Mouse (Mus musculus) midbrain, embryonic 10.5 days (tissue): ENCODE measurements at regions not wholly inside any gene's neighbourhood (a gene's known extent, or its start where the extent isn't known, plus 50 kb on each side); places are given as distances from the start of the nearest gene placed in this dataset.
"Not testable (repeated sequence)": the region's sequence is repeated elsewhere in the genome, so short reads cannot be mapped to it uniquely, and the experiment has no call there.

Source experiments
- DNase-seq: peaks from one replicate; pipeline ENCODE4 v3.0.0-alpha.2; 2017; ENCODE audit warnings: low spot score
- H3K27ac ChIP-seq: fragments of 300-500 bp; sonication (generic); replicated peaks from 2 replicates; pipeline ENCODE4 v1.5.1; 2016; ENCODE audit warnings: mild to moderate bottlenecking
- H3K27me3 ChIP-seq: fragments of 300-500 bp; sonication (generic); 2 replicates; pipeline ENCODE4 v1.6.1; 2016; ENCODE audit warnings: low read depth, mild to moderate bottlenecking; ENCODE audit not compliant: poor library complexity, severe bottlenecking
- H3K36me3 ChIP-seq: fragments of 300-500 bp; sonication (generic); 2 replicates; pipeline ENCODE4 v1.6.1; 2016; ENCODE audit warnings: mild to moderate bottlenecking, moderate library complexity
- H3K4me1 ChIP-seq: fragments of 300-500 bp; sonication (generic); 2 replicates; pipeline ENCODE4 v1.6.1; 2016
- H3K4me3 ChIP-seq: fragments of 300-500 bp; sonication (generic); 2 replicates; pipeline ENCODE4 v1.5.1; 2016; ENCODE audit warnings: mild to moderate bottlenecking, moderate library complexity
- H3K9me3 ChIP-seq: fragments of 300-500 bp; sonication (generic); replicated peaks from 2 replicates; pipeline ENCODE4 v1.6.1; 2016; ENCODE audit warnings: mild to moderate bottlenecking
- WGBS: fragments of 180-500 bp; shearing (Covaris S2); methylation state at CpG from one replicate; pipeline ENCODE4 v1.1.7; 2016; 5-methylcytosine and 5-hydroxymethylcytosine counted together

DNA sequence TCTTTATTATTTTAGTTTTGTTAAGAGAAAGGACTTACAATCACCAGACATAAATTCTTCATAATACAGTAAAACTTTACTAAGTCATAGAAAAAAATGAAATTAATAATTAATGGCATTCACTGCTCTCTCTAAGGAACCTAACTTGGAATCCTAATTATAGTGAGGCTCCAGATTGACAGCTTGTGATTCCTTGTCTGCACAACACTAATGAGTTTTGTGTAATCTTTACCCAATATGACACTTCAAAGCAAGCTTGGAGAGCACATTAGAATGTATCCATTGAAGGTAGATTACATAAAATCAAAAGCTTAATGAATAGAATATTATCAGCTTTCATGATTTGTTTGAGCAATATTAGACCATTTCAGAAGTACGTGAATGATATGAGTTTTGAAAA lies 1914.7 kb downstream of the Efna5 start:
- Histone ChIP-seq H3K9me3 (no peaks in the 10 kb centered on the region), H3K36me3 (no peaks in the 10 kb centered on the region), H3K27me3 (no peaks in the 10 kb centered on the region), H3K4me1 (no peaks in the 10 kb centered on the region), H3K4me3 (no peak overlapping the region), H3K27ac (no peak overlapping the region)
- no peak for DNase-seq
- 86% methylated on average over 1 of the region's 1 CpGs for WGBS

DNA sequence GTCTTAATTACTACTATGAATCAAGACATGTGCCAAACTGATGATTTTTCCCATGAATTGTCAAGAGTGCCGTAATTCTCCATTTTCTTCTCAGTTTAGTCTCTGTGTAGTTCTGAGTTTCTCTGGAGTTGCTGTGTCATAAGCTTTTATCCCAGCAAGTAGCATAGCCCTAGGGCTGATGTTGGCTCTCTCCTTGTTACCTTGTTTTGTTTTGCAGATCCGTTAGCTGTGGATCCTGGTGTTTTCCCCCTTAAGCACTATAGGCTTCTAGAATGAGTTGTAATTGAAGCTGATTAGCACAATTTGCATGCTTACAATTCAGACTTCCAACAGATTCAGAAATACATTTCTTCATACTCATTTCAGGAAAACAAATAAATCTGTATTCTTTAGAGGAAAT lies 1915.5 kb downstream of the Efna5 start:
- H3K4me1 ChIP-seq: no peaks in the 10 kb centered on the region
- no peak overlapping the region for H3K27ac ChIP-seq
- DNase-seq: no peak
- no peaks in the 10 kb centered on the region for H3K36me3 ChIP-seq
- no peaks in the 10 kb centered on the region for H3K9me3 ChIP-seq
- WGBS: 57% methylated on average over 2 of the region's 2 CpGs
- no peaks in the 10 kb centered on the region for H3K27me3 ChIP-seq
- no peak overlapping the region for H3K4me3 ChIP-seq

DNA sequence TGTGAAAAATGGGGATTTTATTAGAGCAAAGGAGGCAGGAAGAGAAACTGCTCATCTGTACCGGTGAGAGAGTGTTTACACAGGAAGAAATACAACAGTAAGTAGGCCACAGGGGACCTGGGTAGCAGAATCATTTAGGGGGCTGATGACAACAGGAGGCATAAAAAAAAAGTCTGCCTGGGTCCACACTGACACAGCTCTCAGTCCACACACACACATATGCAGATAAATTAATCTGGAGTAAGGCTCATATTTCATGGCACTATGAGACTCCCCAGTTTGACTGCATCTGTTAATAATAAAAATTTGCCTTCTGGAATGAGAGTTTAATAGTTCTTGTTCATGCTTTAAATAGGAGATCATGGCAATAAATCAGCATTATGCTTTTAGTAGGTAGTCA lies 1929.7 kb downstream of the Efna5 start:
- no peak overlapping the region for H3K4me3 ChIP-seq
- WGBS: 67% methylated on average over 1 of the region's 1 CpGs
- H3K27me3 ChIP-seq: no peaks in the 10 kb centered on the region
- no peak for DNase-seq
- no peaks in the 10 kb centered on the region for H3K9me3 ChIP-seq
- H3K4me1 ChIP-seq: no peaks in the 10 kb centered on the region
- H3K36me3 ChIP-seq: no peaks in the 10 kb centered on the region
- H3K27ac ChIP-seq: no peak overlapping the region

DNA sequence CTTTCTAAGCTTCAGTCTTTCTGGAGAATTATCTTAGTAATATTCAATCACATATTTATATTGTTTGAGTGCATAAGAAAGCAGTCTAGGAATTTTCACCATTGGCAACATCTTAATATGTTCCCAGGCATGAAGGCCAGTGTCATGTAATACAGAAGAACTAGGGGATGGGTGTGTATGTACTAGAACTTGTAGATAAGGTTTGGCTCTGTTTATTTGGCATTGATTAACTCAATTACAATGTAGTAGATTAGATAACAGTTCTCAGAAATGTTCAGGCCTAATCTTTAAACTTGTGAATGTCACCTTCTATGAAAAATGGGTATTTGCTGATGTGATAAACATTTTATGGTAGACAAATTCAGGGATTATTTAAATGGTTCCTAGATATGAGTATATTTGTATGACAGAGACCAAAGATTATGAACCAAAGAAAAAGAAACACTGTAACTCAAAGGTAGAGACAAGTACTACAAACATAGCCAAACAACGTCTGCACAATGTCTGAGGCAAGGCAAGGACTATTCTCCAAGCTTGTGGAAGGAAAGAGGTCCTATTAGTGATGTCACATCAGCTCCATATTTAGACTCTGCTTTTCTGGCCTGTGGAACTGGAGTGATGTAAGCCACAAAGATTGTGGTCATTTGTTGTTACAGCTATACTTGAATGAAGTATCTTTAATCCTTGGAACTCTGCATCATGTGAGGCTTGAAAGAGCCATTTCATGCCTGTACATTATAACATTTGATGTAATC lies 1924.8 kb upstream of the Nudt12 start:
- DNase-seq: no peak
- WGBS: 78% methylated on average over 1 of the region's 1 CpGs
- Histone ChIP-seq H3K4me1 (no peaks in the 10 kb centered on the region), H3K9me3 (no peaks in the 10 kb centered on the region), H3K27ac (no peak overlapping the region), H3K27me3 (no peaks in the 10 kb centered on the region), H3K4me3 (no peak overlapping the region), H3K36me3 (no peaks in the 10 kb centered on the region)

DNA sequence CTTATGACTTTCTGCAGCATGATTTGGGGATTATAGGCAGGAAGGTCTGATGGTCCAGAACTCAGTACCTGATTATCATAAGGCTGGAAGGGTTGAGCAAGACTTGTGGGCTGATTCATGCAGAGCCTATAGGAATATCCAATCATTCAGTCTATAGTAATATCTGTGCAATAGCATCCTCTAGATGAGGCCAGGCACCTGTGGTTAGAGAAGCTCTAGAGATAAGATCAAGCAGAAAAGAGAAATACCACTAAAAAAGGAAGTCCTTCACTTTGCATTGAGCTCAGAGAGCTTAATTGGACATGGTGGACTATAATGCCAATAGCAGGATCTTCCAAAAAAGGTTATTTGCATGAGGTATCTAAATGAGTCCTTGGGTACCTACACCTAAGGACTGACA lies 1921.1 kb upstream of the Nudt12 start:
- Histone ChIP-seq H3K4me3 (no peak overlapping the region), H3K9me3 (no peaks in the 10 kb centered on the region), H3K27ac (no peak overlapping the region), H3K27me3 (no peaks in the 10 kb centered on the region), H3K36me3 (no peaks in the 10 kb centered on the region), H3K4me1 (no peaks in the 10 kb centered on the region)
- DNase-seq: no peak

DNA sequence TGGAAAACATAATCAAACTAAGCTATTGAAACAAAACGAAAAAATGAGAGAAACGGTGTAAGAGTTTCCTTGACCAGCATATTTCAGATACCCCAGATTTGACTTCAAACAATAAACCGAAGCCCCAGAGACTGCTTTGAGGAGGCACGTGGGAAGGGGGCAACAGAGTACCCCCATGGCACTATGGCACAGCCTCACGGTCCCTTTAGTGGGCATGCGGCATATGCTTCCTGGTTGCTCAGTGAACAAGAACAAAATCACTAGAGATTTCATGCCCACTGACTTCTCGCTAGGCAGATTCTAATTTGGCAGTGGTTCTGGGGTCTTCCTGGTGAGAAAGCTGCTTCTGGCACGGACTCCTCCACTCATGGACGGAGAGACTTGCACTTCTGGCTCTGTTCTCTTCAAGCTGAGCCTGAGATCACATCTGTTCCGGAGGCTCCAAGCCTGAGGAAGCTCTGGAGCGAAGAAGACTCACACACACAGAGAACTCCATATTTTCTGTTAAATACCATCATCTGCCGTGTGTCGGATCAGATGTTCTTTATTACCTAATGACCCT lies 1912.7 kb upstream of the Nudt12 start:
- DNase-seq: no peak
- Histone ChIP-seq H3K4me1 (no peaks in the 10 kb centered on the region), H3K27ac (no peak overlapping the region), H3K36me3 (no peaks in the 10 kb centered on the region), H3K27me3 (no peaks in the 10 kb centered on the region), H3K4me3 (no peak overlapping the region), H3K9me3 (no peaks in the 10 kb centered on the region)
- WGBS: 90% methylated on average over 13 of the region's 13 CpGs

DNA sequence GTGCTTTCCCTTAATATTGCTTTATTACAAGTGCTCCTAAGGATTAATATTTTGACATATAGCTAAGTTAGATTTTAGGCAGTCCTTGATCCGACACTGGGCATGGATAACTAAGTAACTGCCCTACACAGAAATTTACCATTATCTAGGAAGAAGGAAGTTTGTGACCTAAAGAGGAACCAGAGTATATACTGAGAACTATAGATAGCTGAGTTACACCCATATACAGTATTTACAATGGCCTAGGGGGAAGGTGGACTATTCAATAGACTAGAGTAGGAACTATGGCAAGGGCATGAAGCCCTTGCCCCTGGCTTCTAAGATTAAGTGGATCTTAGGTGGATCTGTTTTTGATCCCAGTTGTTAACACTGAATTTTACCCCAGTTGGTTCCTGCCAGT lies 1869.5 kb upstream of the Nudt12 start:
- DNase-seq, H3K36me3 ChIP-seq, H3K27me3 ChIP-seq, H3K4me3 ChIP-seq, H3K4me1 ChIP-seq, H3K27ac ChIP-seq, H3K9me3 ChIP-seq: not testable (repeated sequence)
- WGBS: 96% methylated on average over 1 of the region's 1 CpGs

DNA sequence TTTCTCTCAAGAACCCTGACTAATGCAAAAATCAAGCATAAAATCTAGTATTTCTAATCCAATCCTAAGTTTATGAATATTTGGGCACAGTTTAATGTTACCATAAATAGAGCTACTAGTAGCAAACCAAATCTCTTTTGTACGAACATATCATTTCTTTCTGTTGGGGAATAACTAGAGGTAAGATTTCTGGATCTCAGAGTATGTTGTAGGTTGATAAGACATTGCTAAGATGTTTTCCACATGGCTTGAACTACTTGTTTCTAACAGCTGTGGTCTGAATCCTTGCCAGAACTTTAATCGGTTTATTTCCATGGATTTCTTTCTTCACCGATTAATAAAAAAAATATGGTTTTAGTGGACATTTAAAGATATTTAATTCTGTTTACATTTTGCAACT lies 1844.3 kb upstream of the Nudt12 start:
- 92% methylated on average over 3 of the region's 3 CpGs for WGBS
- Histone ChIP-seq H3K4me3 (no peak overlapping the region), H3K27me3 (no peaks in the 10 kb centered on the region), H3K4me1 (no peaks in the 10 kb centered on the region), H3K9me3 (no peaks in the 10 kb centered on the region), H3K27ac (no peak overlapping the region), H3K36me3 (no peaks in the 10 kb centered on the region)
- no peak for DNase-seq

DNA sequence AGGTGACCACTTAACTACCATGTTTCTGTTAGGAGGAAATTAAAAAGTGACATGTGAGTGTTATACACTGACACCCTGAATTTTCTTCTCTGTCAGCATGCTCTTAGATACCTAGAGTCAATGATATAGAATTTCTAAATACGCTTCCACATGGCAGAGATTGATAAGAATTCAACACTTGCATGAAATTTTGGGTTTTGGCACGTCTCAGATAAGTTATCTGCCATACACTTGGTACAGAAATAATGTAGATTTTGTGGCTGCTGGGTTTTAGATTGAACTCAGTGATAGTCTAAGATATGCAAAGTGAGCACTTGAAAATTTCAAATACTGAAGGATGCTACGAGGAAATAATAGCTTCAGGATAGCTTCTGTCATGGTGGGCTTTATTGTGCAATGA lies 1841.5 kb upstream of the Nudt12 start:
- H3K36me3 ChIP-seq: no peaks in the 10 kb centered on the region
- H3K4me3 ChIP-seq: no peak overlapping the region
- no peaks in the 10 kb centered on the region for H3K27me3 ChIP-seq
- no peaks in the 10 kb centered on the region for H3K9me3 ChIP-seq
- H3K27ac ChIP-seq: no peak overlapping the region
- DNase-seq: no peak
- no peaks in the 10 kb centered on the region for H3K4me1 ChIP-seq
- WGBS: 85% methylated on average over 3 of the region's 3 CpGs

DNA sequence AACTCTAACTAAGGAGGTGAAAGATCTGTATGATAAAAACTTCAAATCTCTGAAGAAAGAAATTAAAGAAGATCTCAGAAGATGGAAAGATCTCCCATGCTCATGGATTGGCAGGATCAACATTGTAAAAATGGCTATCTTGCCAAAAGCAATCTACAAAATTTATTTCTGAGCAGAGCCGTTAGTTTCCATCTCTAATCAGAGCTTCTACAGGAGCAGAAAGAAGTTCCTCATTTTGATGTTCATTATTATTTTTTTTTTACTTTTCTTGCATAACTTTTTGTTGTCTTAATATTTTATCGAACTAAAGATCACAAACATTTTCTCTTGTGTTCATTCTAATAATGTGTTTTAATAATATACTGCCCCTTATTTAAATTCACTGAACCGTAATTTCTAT lies 1825.6 kb upstream of the Nudt12 start:
- not testable (repeated sequence) for H3K4me3 ChIP-seq, DNase-seq, H3K27ac ChIP-seq, H3K27me3 ChIP-seq, H3K4me1 ChIP-seq, H3K9me3 ChIP-seq, H3K36me3 ChIP-seq
- WGBS: 91% methylated on average over 3 of the region's 3 CpGs

DNA sequence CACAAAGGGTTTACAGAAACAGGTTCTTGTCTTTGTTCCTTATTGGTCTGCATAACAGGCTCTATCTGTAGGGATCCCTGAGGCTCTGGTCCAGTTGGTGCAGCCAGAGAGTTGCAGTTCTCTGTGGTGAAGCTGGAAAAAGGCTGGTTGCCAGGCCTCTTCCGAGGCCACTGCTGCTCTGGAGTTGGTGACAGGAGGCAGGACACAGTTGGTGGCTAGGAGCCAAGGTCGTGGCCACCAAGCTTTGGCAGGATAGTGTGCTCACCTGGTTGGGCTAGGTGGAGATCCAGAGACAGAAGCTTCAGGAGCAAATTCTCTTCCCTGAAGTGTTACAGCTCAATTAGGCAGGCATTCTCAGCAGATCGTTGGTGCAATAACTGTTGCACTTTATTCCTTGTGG lies 1819.4 kb upstream of the Nudt12 start:
- Histone ChIP-seq H3K4me1 (no peaks in the 10 kb centered on the region), H3K4me3 (no peak overlapping the region), H3K9me3 (no peaks in the 10 kb centered on the region), H3K27ac (no peak overlapping the region), H3K36me3 (no peaks in the 10 kb centered on the region), H3K27me3 (no peaks in the 10 kb centered on the region)
- no peak for DNase-seq
- 80% methylated on average over 3 of the region's 3 CpGs for WGBS

DNA sequence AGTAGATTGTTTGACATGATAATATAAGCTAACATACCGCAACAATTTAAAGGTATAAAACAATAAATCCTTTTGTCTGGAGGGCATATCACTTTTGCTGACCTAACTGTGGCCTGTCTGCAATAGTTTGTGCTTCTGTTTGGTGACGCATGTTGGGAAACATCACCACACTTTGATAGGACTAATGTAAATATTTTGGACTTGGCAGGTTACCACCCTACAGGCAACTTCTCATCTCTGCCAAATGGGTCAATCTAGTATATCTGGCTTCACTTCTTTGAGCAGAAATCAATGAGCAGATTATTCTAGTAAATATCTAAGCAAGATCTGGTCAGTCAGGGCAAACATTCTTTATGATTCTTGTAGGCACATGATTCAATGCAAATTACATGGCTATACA lies 1817.3 kb upstream of the Nudt12 start:
- 94% methylated on average over 2 of the region's 2 CpGs for WGBS
- no peak overlapping the region for H3K27ac ChIP-seq

DNA sequence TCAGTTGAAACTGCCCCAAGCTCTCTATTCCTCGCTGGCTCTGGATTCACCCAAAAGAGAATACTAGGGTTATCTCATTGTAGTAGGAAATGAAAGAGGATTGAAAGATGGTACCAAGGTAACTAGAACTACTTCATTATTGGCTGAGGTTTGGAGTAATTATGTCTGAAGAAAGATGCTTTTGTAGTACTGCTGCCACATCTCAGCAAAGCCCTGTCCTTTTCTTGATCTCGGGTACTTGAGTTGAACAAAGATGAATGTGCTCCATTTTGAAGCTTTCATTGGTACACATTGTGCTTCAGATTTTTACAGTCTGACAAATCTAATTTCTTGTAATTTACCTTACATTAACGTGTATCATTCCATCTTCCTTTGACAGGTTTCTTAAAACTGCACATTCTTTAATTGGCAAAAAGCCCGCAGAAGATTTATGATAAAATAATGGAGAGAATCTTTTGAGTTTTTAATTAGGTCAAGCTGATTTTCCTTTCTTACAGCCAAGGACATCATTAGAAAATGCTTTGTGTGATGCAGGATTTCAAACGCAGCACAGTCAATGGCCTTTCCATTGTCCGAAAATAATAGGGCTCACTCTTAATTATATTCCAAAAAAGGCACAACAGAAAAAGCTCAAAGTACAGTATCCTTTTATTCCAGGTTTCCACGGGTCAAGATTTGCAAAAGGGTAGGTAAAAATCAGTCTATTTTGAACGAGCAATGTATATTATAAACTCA lies 1791.7 kb upstream of the Nudt12 start:
- DNase-seq: no peak
- no peaks in the 10 kb centered on the region for H3K9me3 ChIP-seq
- H3K36me3 ChIP-seq: no peaks in the 10 kb centered on the region
- H3K4me1 ChIP-seq: no peaks in the 10 kb centered on the region
- H3K4me3 ChIP-seq: no peak overlapping the region
- no peaks in the 10 kb centered on the region for H3K27me3 ChIP-seq
- no peak overlapping the region for H3K27ac ChIP-seq
- WGBS: 73% methylated on average over 8 of the region's 8 CpGs

More for the DNA sequence above, 1817.3 kb upstream of the Nudt12 start:
- no peaks in the 10 kb centered on the region for H3K9me3 ChIP-seq
- H3K27me3 ChIP-seq: no peaks in the 10 kb centered on the region
- no peak for DNase-seq
- H3K4me1 ChIP-seq: no peaks in the 10 kb centered on the region
- no peak overlapping the region for H3K4me3 ChIP-seq
- no peaks in the 10 kb centered on the region for H3K36me3 ChIP-seq
